Mouse (Mus musculus) myocyte (in vitro differentiated cells): Measurements from ENCODE around the gene Cttnbp2nl. TPM values are rescaled to one million over a fixed set of nuclear protein-coding genes. Genes with fewer than 3 reads are reported as not detected.

ENCODE experiments used
- H3K27me3 ChIP-seq: one replicate; pipeline ENCODE4 v1.6.1; 2011; ENCODE audit not compliant: control insufficient read depth, insufficient read depth, insufficient read length
- H3K36me3 ChIP-seq: one replicate; pipeline ENCODE4 v1.6.1; 2011; ENCODE audit not compliant: control insufficient read depth, insufficient read depth
- H3K4me2 ChIP-seq: one replicate; pipeline ENCODE4 v1.6.1; 2011; ENCODE audit warnings: low read depth, control low read depth
- H3K4me3 ChIP-seq: one replicate; pipeline ENCODE4 v1.5.1; 2011; ENCODE audit warnings: mild to moderate bottlenecking, control low read depth, moderate library complexity
- H3K79me2 ChIP-seq: one replicate; pipeline ENCODE4 v1.6.1; 2011; ENCODE audit not compliant: control insufficient read depth, insufficient read depth
- H3ac ChIP-seq: one replicate; pipeline ENCODE4 v1.6.1; 2011; ENCODE audit not compliant: control insufficient read depth, insufficient read length
- CEBPB ChIP-seq: IDR thresholded peaks from 2 replicates; pipeline ENCODE4 v1.6.1; 2011; ENCODE audit warnings: mild to moderate bottlenecking, moderate library complexity; ENCODE audit not compliant: poor library complexity, insufficient read depth, severe bottlenecking
- E2F4 ChIP-seq: IDR thresholded peaks from one replicate; pipeline ENCODE4 v1.6.1; 2011; ENCODE audit warnings: mild to moderate bottlenecking, control low read depth, moderate library complexity; ENCODE audit not compliant: insufficient read depth
- MAX ChIP-seq: IDR thresholded peaks from one replicate; pipeline ENCODE4 v1.6.1; 2011; ENCODE audit warnings: low read depth, mild to moderate bottlenecking, control low read depth
- MYOD1 ChIP-seq, 3 experiments: IDR thresholded peaks; one replicate each; pipeline ENCODE4 v1.6.1; 2011; ENCODE audit warnings: control low read depth in 2 of 3, low read depth in 2 of 3, mild to moderate bottlenecking in 2 of 3, moderate library complexity in 1 of 3; ENCODE audit not compliant: insufficient read length in 2 of 3, control insufficient read depth in 1 of 3
- MYOG ChIP-seq, 3 experiments: IDR thresholded peaks; one replicate each; pipeline ENCODE4 v1.6.1; 2011; ENCODE audit warnings: control low read depth in 2 of 3, low read depth in 2 of 3, mild to moderate bottlenecking in 2 of 3; ENCODE audit not compliant: insufficient read length in 2 of 3, control insufficient read depth in 1 of 3, insufficient read depth in 1 of 3
- POLR2A ChIP-seq: IDR thresholded peaks from one replicate; pipeline ENCODE4 v1.6.1; 2011; ENCODE audit warnings: low read depth, mild to moderate bottlenecking, control low read depth, moderate library complexity; ENCODE audit not compliant: insufficient read length
- POLR2AphosphoS2 ChIP-seq: IDR thresholded peaks from one replicate; pipeline ENCODE4 v1.6.1; 2011; ENCODE audit warnings: low read depth, control low read depth; ENCODE audit not compliant: insufficient read length
- REST ChIP-seq: IDR thresholded peaks from one replicate; pipeline ENCODE4 v1.6.1; 2011; ENCODE audit warnings: mild to moderate bottlenecking, control low read depth, moderate library complexity; ENCODE audit not compliant: insufficient read depth, insufficient read length
- SRF ChIP-seq: IDR thresholded peaks from one replicate; pipeline ENCODE4 v1.6.1; 2011; ENCODE audit warnings: low read depth; ENCODE audit not compliant: control insufficient read depth, insufficient read length
- TCF12 ChIP-seq: IDR thresholded peaks from one replicate; pipeline ENCODE4 v1.6.1; 2011; ENCODE audit warnings: mild to moderate bottlenecking, control low read depth; ENCODE audit not compliant: poor library complexity, insufficient read depth, severe bottlenecking
- TCF3 ChIP-seq: IDR thresholded peaks from one replicate; pipeline ENCODE4 v1.6.1; 2011; ENCODE audit warnings: low read depth, control low read depth; ENCODE audit not compliant: insufficient read length
- USF1 ChIP-seq: IDR thresholded peaks from one replicate; pipeline ENCODE4 v1.6.1; 2011; ENCODE audit warnings: low read depth, mild to moderate bottlenecking, control low read depth, moderate library complexity
- polyA plus RNA-seq: library from polyadenylated mRNA; unstranded; fragments of >200 nt; fragmentation: generic; extraction: Trizol; gene quantifications from one replicate; pipeline ENCODE4 v1.2.1, GENCODE M21; 2012; ENCODE audit warnings: missing spikeins

Cttnbp2nl gene
- polyA plus RNA-seq, 1 experiment: 8.9 TPM

- no peaks in the 10 kb centered on the region for H3K36me3 ChIP-seq
- TF ChIP-seq CEBPB (no peak), TCF3 (no peak), POLR2A (no peak), USF1 (no peak), MYOG (IDR thresholded peaks at IDR 0.05; ENCODE audit: control insufficient read depth in 1 of 3, insufficient read depth in 1 of 3, insufficient read length in 2 of 3, low read depth in 2 of 3) (no peak), E2F4 (no peak), TCF12 (no peak), MYOD1 (IDR thresholded peaks at IDR 0.05; ENCODE audit: control insufficient read depth in 1 of 3, insufficient read length in 2 of 3, low read depth in 2 of 3) (no peak), REST (no peak)
- H3K4me2 ChIP-seq: no peak overlapping the region
- no peak overlapping the region for H3ac ChIP-seq
- H3K4me3 ChIP-seq: no peak overlapping the region
- H3K79me2 ChIP-seq: no peaks in the 10 kb centered on the region
- no peaks in the 10 kb centered on the region for H3K27me3 ChIP-seq
These were observed 57.2 kb downstream of the Cttnbp2nl start for GRCm38 (mm10) chr3:104995707-104996106.

GRCm38 (mm10) chr3:104994415-104994841 lies 58.5 kb downstream of the Cttnbp2nl start:
- H3K4me2 ChIP-seq: peak overlapping the region; percentile 56
- TF ChIP-seq MYOG (IDR thresholded peaks at IDR 0.05; ENCODE audit: control insufficient read depth in 1 of 3, insufficient read depth in 1 of 3, insufficient read length in 2 of 3, low read depth in 2 of 3): no peak
- TF ChIP-seq TCF3: no peak
- TF ChIP-seq E2F4: no peak
- no peak for TF ChIP-seq SRF
- TF ChIP-seq POLR2A: no peak
- no peaks in the 10 kb centered on the region for H3K79me2 ChIP-seq
- no peak overlapping the region for H3K4me3 ChIP-seq
- H3ac ChIP-seq: no peak overlapping the region
- H3K36me3 ChIP-seq: no peaks in the 10 kb centered on the region
- H3K27me3 ChIP-seq: no peaks in the 10 kb centered on the region

- TF ChIP-seq POLR2A: no peak
- 0 out of 2 replicates have a peak, but pooled peaks have one; percentile 5 for TF ChIP-seq CEBPB
- H3K79me2 ChIP-seq: no peaks in the 10 kb centered on the region
- H3ac ChIP-seq: no peak overlapping the region
- H3K36me3 ChIP-seq: no peaks in the 10 kb centered on the region
- H3K27me3 ChIP-seq: no peaks in the 10 kb centered on the region
- no peak overlapping the region for H3K4me3 ChIP-seq
- peak overlapping the region; percentile 56 for H3K4me2 ChIP-seq
These were observed 59.1 kb downstream of the Cttnbp2nl start for GRCm38 (mm10) chr3:104993800-104994199.

GRCm38 (mm10) chr3:104992709-104993388 lies 60.1 kb downstream of the Cttnbp2nl start:
- no peaks in the 10 kb centered on the region for H3K79me2 ChIP-seq
- no peaks in the 10 kb centered on the region for H3K36me3 ChIP-seq
- H3K27me3 ChIP-seq: no peaks in the 10 kb centered on the region
- no peak for TF ChIP-seq CEBPB
- TF ChIP-seq POLR2AphosphoS2: no peak
- peak in 1 of 3 experiments; percentile 15 for TF ChIP-seq MYOG (IDR thresholded peaks at IDR 0.05; ENCODE audit: control insufficient read depth in 1 of 3, insufficient read depth in 1 of 3, insufficient read length in 2 of 3, low read depth in 2 of 3)
- no peak for TF ChIP-seq TCF12
- no peak for TF ChIP-seq SRF
- TF ChIP-seq USF1: no peak
- no peak for TF ChIP-seq MAX
- TF ChIP-seq REST: no peak
- TF ChIP-seq MYOD1 (IDR thresholded peaks at IDR 0.05; ENCODE audit: control insufficient read depth in 1 of 3, insufficient read length in 2 of 3, low read depth in 2 of 3): peak in 1 of 3 experiments; percentile 49
- no peak for TF ChIP-seq POLR2A
- no peak for TF ChIP-seq TCF3
- TF ChIP-seq E2F4: no peak
- H3K4me3 ChIP-seq: no peak overlapping the region
- H3K4me2 ChIP-seq: peak overlapping the region; percentile 66
- H3ac ChIP-seq: no peak overlapping the region

- Histone ChIP-seq H3K4me2 (peak overlapping the region; percentile 60), H3K27me3 (no peaks in the 10 kb centered on the region), H3ac (no peak overlapping the region), H3K4me3 (no peak overlapping the region), H3K79me2 (no peaks in the 10 kb centered on the region), H3K36me3 (no peaks in the 10 kb centered on the region)
- TF ChIP-seq MYOG (IDR thresholded peaks at IDR 0.05; ENCODE audit: control insufficient read depth in 1 of 3, insufficient read depth in 1 of 3, insufficient read length in 2 of 3, low read depth in 2 of 3) (no peak), TCF12 (no peak), MYOD1 (IDR thresholded peaks at IDR 0.05; ENCODE audit: control insufficient read depth in 1 of 3, insufficient read length in 2 of 3, low read depth in 2 of 3) (no peak), TCF3 (no peak), E2F4 (no peak), CEBPB (no peak), SRF (no peak), USF1 (no peak), REST (no peak), MAX (no peak), POLR2AphosphoS2 (no peak), POLR2A (no peak)
These were observed 61.2 kb downstream of the Cttnbp2nl start for GRCm38 (mm10) chr3:104991703-104992102.
